Mouse (Mus musculus): Measurements from ENCODE around the gene Foxi2. TPM values are rescaled to one million over a fixed set of nuclear protein-coding genes. Genes with fewer than 3 reads are reported as not detected.

Gene Foxi2
- total RNA-seq (2021), result not detected
- long read RNA-seq, experiment 1, result 0 reads
- long read RNA-seq, experiment 2, result 0 reads

GRCm38 (mm10) chr7:135410237-135410965, at the start of gene Foxi2:
Gene Foxi2, plus strand, starts transcription at chr7:135410308.
- DNase-seq, result no peak

GRCm38 (mm10) chr7:135364606-135365005, 45.5 kb upstream of the Foxi2 start:
- DNase-seq, result no peak

DNA sequence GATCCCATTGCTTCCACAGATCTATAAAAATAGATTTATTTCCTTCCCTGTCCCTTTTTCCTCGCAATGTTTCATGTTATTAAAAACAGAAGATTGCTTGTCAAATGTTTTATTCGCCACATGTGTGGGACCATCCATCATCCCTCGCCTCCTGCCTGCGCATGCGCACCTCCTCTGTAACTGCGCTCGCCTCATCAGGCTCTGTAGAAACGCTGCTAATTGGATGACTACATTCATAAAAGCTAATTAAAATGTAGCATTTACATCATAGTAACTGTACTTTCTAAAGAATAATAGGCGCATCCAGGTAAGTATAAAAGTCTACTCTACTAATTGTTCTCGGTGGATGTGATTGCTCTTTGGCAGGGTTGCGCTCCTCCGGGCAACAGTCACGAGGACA, 34.1 kb upstream of the Foxi2 start:
- DNase-seq, result no peak

DNA sequence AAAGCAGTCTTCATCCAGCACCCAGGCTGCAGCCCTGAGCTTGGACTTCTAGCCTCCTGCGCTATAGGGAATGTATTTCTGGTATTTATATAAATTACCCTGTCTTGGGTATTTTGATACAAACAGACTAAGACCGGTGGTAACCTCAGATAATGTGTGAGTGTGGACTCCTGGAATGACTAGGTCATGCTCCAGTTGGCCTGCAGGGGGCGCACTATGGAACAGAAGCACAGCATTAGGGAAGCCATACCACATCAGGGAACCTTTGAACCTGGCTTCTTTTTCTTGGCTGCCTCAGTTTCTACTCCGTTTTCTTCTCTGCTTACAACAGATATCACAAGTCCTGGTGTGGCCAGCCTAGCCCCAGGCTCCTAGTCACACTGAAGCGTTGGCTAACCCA, 33.2 kb upstream of the Foxi2 start:
- DNase-seq, result no peak

DNA sequence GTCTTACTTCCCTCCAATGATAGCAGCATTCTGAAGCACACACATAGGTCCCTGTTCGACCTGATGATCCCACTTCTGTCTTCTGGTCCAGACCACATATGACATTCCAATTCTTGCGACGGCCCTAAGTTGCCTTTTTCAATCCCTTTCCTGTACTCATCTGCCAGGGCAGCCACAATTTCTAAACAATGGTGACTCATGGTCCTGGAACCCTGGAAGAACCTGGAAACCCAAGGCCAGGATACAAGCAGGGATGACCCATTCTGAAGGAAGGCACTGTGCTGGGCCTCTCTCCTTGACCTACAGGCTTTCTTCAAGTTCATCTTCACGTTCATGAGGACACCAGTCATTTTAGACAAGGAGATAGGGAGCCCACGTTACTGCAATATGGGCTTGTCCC, 31.8 kb upstream of the Foxi2 start:
- DNase-seq, result no peak

DNA sequence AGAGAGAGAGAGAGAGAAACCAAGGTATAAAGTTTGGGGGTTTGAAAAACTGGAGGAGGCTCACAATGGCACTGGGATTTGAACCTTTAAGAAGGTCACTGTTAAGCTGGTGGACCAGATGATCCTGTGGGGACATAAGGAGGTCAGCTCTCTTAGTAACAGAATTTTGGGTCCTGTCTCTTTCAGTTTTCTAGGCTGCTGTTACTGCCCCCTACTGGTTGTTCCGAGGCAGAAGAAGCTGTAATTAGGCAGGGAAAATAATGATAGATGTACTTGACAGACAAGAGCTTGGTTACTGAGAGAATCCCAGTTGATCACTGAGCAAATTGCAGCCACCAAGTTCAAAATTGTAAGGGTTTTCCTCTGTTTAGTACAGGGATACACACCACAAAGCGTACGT, 21.1 kb upstream of the Foxi2 start:
- DNase-seq, result no peak

GRCm38 (mm10) chr7:135392949-135393542, 17.1 kb upstream of the Foxi2 start:
- no peak for DNase-seq

- DNase-seq, result no peak
These were observed 15.7 kb upstream of the Foxi2 start for GRCm38 (mm10) chr7:135394436-135394835.

DNA sequence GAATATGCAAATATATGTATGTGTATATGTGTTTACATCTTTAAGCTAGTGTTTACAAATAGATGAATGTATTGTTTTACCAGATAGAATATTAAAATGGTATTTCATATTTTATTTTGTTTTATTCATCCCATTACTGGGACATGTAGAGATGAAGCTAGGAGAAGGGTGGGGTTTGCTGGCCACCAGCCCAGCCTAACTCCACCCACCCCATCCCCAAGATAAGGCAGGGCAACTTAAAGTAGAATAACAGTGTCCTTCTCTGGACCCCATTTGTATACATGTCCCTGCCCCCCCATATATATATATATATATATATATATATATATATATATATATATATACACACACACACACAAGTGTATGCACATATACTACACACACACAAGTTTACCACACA, 14.9 kb upstream of the Foxi2 start:
- no peak for DNase-seq

DNA sequence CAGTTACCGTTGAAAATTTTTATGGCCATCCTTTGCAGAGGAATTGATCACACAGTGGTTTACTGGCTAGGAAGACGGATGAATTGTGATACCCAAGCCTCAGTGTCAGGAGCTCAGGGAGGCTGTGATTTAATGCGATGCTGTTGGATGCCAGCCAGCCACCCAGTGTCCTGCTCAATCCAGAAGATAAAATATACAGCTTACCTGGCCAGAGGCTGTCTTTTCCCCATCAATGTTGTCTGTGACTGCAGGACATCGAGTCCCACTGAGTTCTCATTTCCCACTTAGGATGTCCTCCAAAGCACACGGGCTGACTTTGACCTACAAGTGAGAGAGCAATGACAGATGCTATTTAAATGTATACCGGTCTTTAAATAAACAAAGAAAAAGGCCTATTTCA, 13.0 kb upstream of the Foxi2 start:
- no peak for DNase-seq

DNA sequence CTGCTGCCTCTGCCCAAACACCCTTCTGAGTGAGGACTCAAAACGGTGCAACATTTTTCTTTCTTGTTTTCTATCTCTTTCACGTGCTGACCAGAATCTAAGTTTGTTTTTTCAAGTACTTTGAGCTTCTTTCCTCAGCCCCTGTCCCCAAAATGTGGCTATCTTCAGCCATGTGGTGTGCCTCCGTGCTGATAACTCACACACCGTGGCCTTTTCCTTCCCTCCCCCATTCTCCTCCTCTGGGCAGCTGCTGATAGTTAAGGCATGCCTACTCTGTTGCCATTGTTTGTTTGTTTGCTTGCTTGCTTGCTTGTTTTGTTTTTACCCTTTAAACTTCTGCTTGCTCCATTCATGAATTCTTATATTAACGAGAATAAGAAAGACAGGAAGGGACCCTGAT, 12.2 kb upstream of the Foxi2 start:
- no peak for DNase-seq

DNA sequence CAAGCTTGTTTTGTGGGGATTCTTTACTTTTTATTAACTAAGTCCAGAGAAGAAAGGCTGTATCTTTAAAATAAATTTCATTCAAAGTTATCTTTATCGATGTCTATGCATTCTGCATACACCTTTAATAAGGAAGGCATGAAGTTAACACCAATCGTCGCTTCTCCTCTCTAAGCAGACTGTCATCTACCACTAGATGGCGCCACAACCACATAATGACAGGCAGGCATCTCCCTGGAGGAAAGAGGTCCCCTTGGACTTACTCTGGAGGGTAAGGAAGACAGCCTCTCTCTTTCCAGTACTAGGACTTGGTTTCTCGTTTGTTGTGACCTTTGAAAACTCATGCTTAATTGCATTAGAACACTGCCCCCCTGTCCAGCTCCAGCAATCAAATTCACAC, 6.7 kb upstream of the Foxi2 start:
- no peak for DNase-seq

GRCm38 (mm10) chr7:135406761-135407160, 3.3 kb upstream of the Foxi2 start:
- no peak for DNase-seq

DNA sequence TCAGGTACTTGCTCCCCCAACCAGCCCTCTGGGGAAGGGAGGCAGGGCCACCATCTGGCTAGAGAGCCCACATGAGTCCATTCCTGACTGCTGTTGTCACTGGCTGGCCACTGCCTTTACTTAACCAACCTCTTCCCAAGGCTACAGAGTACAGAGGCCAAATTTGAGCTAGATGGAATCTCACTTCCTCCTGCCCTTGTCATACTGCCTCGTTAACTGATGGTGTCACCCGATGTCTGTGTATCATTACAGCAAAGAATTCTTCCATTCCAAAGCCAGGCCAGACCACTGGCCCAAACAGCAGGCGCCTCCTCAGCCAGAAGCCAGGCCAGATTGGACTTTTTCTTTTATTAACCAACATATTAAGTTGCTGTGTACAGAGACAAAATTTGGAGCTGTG, 1.6 kb upstream of the Foxi2 start:
- no peak for DNase-seq

- no peak for DNase-seq
These were observed 2.2 kb downstream of the Foxi2 start for GRCm38 (mm10) chr7:135412357-135412756.

DNA sequence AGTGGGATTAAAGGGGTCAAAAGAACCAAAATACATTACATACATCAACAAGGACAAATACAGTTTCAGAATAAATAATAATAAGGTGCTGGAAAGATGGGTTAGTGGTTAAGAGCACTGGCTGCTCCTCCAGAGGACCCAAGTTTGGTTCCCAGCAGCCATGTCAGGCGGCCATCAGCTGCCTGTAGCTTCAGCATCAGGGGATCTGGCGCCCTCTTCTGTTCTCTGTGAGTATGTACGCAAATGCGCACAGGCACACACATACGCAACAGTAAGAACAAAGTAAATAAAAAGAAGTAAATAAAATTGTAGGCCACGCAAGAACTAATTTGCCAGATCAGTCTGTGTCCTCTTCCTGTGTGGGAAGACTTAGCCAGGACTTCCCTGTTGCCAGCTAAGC, 18.7 kb downstream of the Foxi2 start:
- no peak for DNase-seq

GRCm38 (mm10) chr7:135430903-135431302, 20.8 kb downstream of the Foxi2 start:
- no peak for DNase-seq

GRCm38 (mm10) chr7:135443903-135444302, 33.8 kb downstream of the Foxi2 start:
- DNase-seq, result no peak

GRCm38 (mm10) chr7:135451340-135451739, 41.2 kb downstream of the Foxi2 start:
- no peak for DNase-seq

- no peak for DNase-seq
These were observed 42.3 kb downstream of the Foxi2 start for GRCm38 (mm10) chr7:135452366-135452765.

GRCm38 (mm10) chr7:135453690-135454089, 43.6 kb downstream of the Foxi2 start:
- DNase-seq, result no peak
